Mouse (Mus musculus): Measurements from ENCODE around the gene Sec16a.
"Not testable (repeated sequence)": the region's sequence is repeated elsewhere in the genome, so short reads cannot be mapped to it uniquely, and the experiment has no call there.

Gene Sec16a

GRCm38 (mm10) chr2:26389154-26389690 lies 55.8 kb downstream of the Sec16a start, which contains the start of the genes Entr1 and Pmpca:
Entr1 (minus strand) TSS chr2:26389316.
Pmpca (plus strand) TSS chr2:26389339.
- DNase-seq (ENCODE audit: inconsistent ontology term) = peak; percentile 91

DNA sequence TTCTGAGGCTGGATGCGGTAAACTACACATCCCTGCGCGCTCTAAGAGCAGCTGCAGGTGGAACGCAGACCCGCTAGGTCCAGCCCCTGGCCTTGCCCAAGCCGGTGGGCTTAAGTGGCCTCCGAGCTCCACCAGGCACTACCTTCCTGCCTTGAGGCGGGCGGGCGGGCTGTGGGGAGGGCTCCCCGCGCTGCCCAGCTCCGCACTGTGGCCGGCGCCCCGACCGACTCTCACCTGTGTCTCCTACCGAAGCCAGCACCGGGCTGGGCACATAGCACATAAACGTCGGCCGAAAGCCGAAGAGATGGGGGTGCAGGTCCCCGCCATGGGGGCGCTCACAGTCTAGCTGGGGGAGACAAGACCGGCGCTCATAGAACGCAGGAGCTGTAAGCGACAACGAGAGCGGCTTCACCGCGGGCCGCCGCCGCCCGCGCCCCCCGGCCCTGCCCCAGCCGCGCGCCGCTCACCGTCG lies 56.3 kb downstream of the Sec16a start:
- DNase-seq (ENCODE audit: inconsistent ontology term) = no peak

GRCm38 (mm10) chr2:26387713-26388112 lies 57.3 kb downstream of the Sec16a start:
- DNase-seq (ENCODE audit: inconsistent ontology term) = no peak

- DNase-seq (ENCODE audit: inconsistent ontology term) = not testable (repeated sequence)
Measured at GRCm38 (mm10) chr2:26380871-26381270, 64.1 kb downstream of the Sec16a start.

DNA sequence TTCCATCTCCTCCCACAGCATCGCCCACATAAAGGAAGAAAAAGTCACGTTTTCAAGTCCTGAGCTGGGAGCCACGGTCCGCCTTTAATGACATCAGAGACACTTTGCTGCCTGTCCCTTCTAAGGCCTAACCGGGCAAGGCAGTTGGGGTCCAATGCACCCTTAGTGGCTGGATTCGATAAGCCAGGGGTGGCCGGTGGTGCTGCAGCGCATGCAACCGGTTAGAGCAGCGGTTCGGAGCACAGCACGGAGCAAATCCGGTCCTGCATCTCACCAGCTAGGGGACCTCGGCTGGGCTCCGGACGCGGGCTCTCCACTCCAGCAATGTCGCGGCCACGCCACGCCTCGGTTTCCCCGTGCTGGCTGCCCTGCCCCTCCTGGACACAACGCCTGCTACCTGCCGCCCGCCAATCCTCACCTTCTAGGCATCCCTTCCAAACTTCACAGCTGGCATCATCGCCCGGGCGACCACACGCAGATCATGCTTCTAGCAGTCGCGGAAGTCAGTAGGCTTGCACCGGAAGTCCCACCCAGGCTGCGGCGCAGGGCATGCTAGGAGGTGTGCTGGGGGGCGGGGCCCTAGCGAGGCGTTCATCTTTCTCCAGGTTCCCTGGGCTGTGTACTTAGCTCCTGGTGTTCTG lies 64.8 kb downstream of the Sec16a start, which contains the start of gene Snapc4:
TSS of gene Snapc4 (minus strand) at position 523 of the 641 bp plus-strand sequence.
- peak; percentile 85 for DNase-seq (ENCODE audit: inconsistent ontology term)

DNA sequence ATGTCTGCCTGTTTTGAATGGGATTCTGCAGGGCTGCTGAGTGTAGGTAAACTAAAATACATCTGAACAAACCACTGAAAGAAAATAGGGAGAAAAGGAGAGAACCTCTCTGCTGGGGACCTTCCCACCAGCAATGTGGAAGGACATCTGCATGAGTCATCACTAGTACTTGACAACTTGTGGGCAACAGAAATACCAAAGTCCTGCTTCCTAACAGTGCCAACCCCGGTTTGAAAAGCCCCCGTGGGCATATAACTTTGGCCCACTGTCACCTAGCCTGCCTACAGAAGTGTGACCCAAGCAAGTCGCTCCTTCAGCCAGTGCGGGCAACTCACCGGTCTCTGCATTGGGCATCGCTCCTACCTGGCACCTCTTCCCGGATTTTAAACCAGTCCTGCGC lies 72.6 kb downstream of the Sec16a start:
- DNase-seq (ENCODE audit: inconsistent ontology term) = no peak

DNA sequence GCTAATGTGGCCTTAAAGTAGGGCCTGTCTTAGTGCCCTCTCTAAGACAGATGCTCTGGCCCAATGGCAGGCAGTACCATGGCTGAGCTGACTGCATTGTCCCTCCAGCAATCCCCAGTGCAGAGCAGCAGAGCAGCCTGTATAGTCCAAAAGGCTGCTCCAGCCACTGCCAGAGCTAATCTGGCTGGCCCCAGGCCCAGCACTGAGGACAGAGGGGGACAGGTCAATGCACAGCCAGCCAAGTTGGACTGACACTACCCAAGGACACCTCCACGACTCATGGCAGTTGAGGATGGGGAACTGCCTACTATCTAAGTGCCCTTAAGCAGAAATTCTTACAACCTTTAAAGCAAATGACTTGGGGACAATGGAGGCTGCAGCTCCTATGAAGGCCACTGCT lies 76.4 kb downstream of the Sec16a start:
- DNase-seq (ENCODE audit: inconsistent ontology term) = no peak

GRCm38 (mm10) chr2:26367911-26368310 lies 77.1 kb downstream of the Sec16a start:
- DNase-seq (ENCODE audit: inconsistent ontology term) = no peak

DNA sequence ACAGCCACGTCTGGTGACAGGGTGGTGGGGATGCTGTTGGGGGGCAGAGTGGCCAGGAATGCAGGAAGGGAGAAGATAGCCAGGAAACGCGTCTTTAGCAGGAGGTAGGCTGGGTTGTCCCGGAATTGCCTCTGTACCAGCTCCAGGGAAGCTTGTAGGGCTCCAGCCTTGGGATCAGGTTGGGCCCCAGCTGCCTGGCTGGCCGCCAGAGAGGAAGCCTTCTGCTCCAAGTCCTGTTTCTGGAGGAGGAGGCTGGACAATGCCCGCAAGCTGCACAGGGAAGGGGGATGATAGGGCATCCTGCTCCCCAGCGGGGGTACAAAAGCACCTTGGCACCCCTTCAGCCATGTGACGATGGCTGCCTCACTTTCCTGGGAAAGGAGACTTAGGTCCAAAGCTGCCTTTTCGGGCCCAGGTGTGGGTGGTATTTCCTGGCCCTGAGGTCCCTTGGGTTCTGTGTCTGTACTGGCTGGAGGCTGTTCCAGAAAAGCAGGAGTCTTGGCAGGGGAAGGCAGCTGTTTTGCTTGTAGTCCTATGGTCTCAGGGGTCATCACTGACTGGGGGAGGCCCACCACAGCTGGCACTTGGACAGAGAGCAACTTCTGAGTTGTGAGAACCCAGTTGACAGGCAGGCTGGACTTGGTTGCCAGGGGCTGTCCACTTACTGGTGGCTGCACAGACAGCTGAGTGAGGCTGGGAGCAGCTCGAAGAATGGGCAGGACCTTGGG lies 80.1 kb downstream of the Sec16a start:
- DNase-seq (ENCODE audit: inconsistent ontology term) = no peak

DNA sequence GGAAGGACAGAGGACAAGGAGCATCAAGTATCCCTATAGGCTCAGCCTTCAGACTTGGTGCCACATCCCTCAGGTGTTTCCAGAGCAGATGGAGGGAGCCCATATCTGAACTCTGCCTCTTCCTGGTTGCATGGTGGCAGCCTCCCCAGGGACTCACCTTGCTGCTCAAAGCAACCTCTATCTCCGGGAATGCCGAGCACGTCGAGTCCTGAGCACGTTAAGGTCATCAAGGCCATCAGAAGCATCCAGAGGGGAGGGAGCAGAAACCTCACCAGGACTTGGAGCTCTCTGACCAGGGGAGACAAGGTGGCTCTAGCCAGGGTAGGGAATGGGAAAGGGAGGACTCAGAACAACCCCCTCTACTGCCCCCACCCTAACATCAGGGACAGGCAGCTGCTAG lies 81.5 kb downstream of the Sec16a start:
- DNase-seq (ENCODE audit: inconsistent ontology term) = no peak

- DNase-seq (ENCODE audit: inconsistent ontology term) = no peak
Measured at GRCm38 (mm10) chr2:26362991-26363390, 82.0 kb downstream of the Sec16a start.

- DNase-seq (ENCODE audit: inconsistent ontology term) = no peak
Measured at GRCm38 (mm10) chr2:26360772-26361171, 84.2 kb downstream of the Sec16a start, which contains the start of gene Card9. Card9 (minus strand) TSS chr2:26360918.

GRCm38 (mm10) chr2:26359983-26360382 lies 85.0 kb downstream of the Sec16a start:
- DNase-seq (ENCODE audit: inconsistent ontology term) = no peak

All from Muller cell, postnatal 12 days (primary cell).